Mouse (Mus musculus) embryonic facial prominence, embryonic 15.5 days (tissue): ENCODE measurements around the gene Fam129c. TPM values are rescaled to one million over a fixed set of nuclear protein-coding genes. Genes with fewer than 3 reads are reported as not detected.

ENCODE experiments used
- ATAC-seq: fragments of 200-750 bp; cut with Nextera tagmentation; 2 replicates; pipeline ENCODE4 v1.8.0; 2017; ENCODE audit warnings: low read depth, moderate TSS enrichment; ENCODE audit not compliant: insufficient number of reproducible peaks, low FRiP score, low TSS enrichment
- H3K27ac ChIP-seq: fragments of 300-500 bp; sonication (generic); replicated peaks from 2 replicates; pipeline ENCODE4 v1.5.1; 2015; ENCODE audit warnings: mild to moderate bottlenecking, inconsistent platforms
- H3K27me3 ChIP-seq: fragments of 300-500 bp; sonication (generic); 2 replicates; pipeline ENCODE4 v1.6.1; 2015; ENCODE audit warnings: inconsistent platforms
- H3K36me3 ChIP-seq: fragments of 300-500 bp; sonication (generic); 2 replicates; pipeline ENCODE4 v1.6.1; 2015; ENCODE audit warnings: mild to moderate bottlenecking, inconsistent platforms
- H3K4me1 ChIP-seq: fragments of 300-500 bp; sonication (generic); 2 replicates; pipeline ENCODE4 v1.6.1; 2015; ENCODE audit warnings: inconsistent platforms
- H3K4me2 ChIP-seq: fragments of 300-500 bp; sonication (generic); replicated peaks from 2 replicates; pipeline ENCODE4 v1.6.1; 2015; ENCODE audit warnings: mild to moderate bottlenecking, inconsistent platforms
- H3K4me3 ChIP-seq: fragments of 300-500 bp; sonication (generic); replicated peaks from 2 replicates; pipeline ENCODE4 v1.5.1; 2015; ENCODE audit warnings: mild to moderate bottlenecking, inconsistent platforms
- H3K9ac ChIP-seq: fragments of 300-500 bp; sonication (generic); 2 replicates; pipeline ENCODE4 v1.6.1; 2015; ENCODE audit warnings: inconsistent platforms
- H3K9me3 ChIP-seq: fragments of 300-500 bp; sonication (generic); replicated peaks from 2 replicates; pipeline ENCODE4 v1.6.1; 2016; ENCODE audit warnings: inconsistent platforms
- WGBS: fragments of 180-500 bp; shearing (Covaris S2); methylation state at CpG from one replicate; pipeline ENCODE4 v1.1.7; 2015; 5-methylcytosine and 5-hydroxymethylcytosine counted together
- polyA plus RNA-seq: library from polyadenylated mRNA; unstranded; fragments of >200 nt; fragmentation: Nextera tagmentation; extraction: Ambion mirVana; gene quantifications from 2 replicates; pipeline ENCODE4 v1.2.1, GENCODE M21; 2015

The Fam129c gene
- polyA plus RNA-seq, 1 experiment from 2014 or later = 4.7 TPM

DNA sequence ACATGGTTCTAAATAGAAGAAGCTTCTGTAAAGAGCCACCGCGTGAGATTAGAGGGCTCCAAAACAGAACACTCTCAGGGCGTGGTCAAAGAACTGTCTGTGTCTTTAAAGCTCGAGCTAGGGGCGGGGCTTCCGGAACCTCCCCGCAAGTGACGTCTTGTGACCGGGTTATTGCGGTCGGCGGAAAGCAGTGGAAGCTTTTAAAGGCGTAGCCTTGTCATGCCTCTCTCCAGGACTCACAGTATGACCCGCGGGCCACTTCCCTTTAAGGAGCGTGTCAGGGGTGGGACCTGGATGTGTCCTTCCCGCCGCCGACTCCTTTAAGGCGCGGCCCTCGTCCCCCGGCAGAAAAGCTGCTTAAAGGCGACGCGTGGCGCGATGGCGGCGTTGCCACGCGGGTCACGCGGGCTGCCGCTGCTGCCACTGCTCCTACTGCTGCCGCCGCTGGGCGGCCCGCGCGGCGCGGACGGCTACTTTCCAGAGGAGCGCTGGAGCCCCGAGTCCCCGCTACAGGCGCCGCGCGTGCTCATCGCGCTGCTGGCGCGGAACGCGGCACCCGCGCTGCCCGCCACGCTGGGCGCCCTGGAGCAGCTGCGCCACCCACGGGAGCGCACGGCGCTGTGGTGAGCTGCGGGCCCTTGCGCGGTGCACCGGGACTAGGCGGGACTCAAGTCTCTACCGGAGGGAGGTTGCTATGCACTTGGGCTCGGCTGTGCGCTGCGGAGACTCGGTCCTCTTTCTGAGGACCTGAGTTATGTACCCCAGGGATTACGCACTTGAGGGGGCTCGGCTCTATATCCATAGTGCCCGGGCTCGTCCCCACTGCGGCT lies 13.6 kb downstream of the Fam129c start, which contains the start of gene Colgalt1:
Colgalt1 (plus strand) TSS at position 177 of the 830 bp plus-strand sequence.
- peak within 1 kb of the TSS; percentile 88 for H3K4me3 ChIP-seq
- peak within 1 kb of the TSS; percentile 94 for H3K27ac ChIP-seq
- no peaks in the 10 kb centered on the region for H3K27me3 ChIP-seq
- WGBS = under 1% methylated on average over 82 of the region's 82 CpGs
- peaks cover 28% of the 10 kb centered on the region for H3K36me3 ChIP-seq
- H3K9ac ChIP-seq = peak within 1 kb of the TSS; percentile 83
- H3K9me3 ChIP-seq = no peaks in the 10 kb centered on the region
- peak within 1 kb of the TSS; percentile 71 for H3K4me2 ChIP-seq
- ATAC-seq = peak; percentile 100
- H3K4me1 ChIP-seq = peaks cover 13% of the 10 kb centered on the region

DNA sequence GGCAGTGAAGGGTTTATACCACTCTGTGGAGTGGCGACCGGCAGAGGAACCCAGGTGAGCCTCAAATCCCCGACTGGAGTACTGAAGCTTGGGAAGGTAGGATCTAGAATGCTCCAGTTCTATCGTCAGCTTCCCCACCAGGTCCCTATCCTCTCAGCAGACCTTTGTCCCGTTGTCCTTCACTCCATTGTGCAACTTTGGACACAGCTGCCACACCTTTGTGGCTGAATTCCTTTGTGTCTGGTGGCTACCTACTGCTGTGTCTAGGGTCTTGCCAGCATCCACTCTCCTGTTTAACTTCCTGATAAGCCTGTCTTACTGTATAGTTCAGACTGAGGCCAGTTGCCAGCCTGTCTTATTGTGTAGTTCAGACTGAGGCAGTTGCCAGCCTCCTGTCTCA lies 14.7 kb downstream of the Fam129c start:
- Histone ChIP-seq H3K27me3 (no peaks in the 10 kb centered on the region), H3K4me1 (peaks cover 13% of the 10 kb centered on the region), H3K4me3 (peak overlapping the region; percentile 88), H3K36me3 (peaks cover 39% of the 10 kb centered on the region), H3K9ac (peak overlapping the region; percentile 83; the same call in 1 of the 2 replicates), H3K4me2 (peak overlapping the region; percentile 71), H3K27ac (no peak overlapping the region), H3K9me3 (no peaks in the 10 kb centered on the region)
- WGBS = 47% methylated on average over 5 of the region's 5 CpGs
- ATAC-seq = no peak

DNA sequence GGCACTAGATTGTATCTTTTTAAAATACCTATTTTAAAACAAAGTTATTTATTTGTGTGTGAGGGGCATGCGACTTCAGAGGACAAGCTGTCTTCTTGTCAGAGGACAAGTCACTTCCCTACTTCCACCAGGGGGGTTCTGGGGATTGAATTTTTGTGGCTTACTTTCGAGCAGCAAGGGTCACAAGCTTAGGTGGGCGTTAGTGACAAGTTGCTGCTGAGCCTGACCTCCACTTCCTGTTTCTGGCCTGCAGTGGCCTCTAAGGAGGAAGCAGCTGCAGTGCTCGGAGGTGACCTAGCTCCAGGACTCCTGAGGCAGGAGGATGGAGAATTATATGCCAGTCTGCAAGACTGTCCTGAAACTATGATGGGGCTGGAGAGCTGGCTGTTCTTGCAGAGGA lies 16.0 kb downstream of the Fam129c start:
- no peaks in the 10 kb centered on the region for H3K9me3 ChIP-seq
- H3K4me3 ChIP-seq = no peak overlapping the region
- 40% methylated on average over 4 of the region's 4 CpGs for WGBS
- no peak for ATAC-seq
- H3K9ac ChIP-seq = no peak overlapping the region
- 0 out of 2 replicates have a peak overlapping the region, but pooled peaks have one; percentile 2 for H3K27ac ChIP-seq
- H3K27me3 ChIP-seq = no peaks in the 10 kb centered on the region
- peaks cover 51% of the 10 kb centered on the region for H3K36me3 ChIP-seq
- peaks cover 13% of the 10 kb centered on the region for H3K4me1 ChIP-seq
- no peak overlapping the region for H3K4me2 ChIP-seq

DNA sequence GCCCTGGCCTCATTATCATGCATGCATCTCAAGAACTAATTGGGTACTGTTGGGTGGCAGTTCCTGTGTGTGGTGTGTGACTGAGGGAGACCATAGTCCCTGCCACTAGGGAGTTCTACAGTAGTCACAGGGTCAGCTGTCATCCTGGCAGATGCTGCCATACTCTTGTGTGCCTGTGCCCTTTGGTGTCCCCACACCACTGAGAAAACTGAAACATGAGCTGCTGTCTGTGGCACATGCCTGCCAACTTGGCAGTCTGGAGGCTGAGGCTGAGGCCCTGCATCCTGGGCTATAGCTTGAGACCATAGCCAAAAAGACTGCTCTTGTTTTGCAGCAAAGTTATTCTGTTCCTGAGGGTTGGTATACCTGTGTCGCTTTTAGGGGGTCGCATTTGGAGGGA lies 22.3 kb downstream of the Fam129c start:
- Histone ChIP-seq H3K4me3 (no peak overlapping the region), H3K9ac (no peak overlapping the region), H3K9me3 (peaks cover 11% of the 10 kb centered on the region), H3K4me2 (no peak overlapping the region), H3K27me3 (no peaks in the 10 kb centered on the region), H3K36me3 (peaks cover 97% of the 10 kb centered on the region), H3K27ac (no peak overlapping the region), H3K4me1 (no peaks in the 10 kb centered on the region)
- no peak for ATAC-seq
- 100% methylated on average over 2 of the region's 2 CpGs for WGBS

DNA sequence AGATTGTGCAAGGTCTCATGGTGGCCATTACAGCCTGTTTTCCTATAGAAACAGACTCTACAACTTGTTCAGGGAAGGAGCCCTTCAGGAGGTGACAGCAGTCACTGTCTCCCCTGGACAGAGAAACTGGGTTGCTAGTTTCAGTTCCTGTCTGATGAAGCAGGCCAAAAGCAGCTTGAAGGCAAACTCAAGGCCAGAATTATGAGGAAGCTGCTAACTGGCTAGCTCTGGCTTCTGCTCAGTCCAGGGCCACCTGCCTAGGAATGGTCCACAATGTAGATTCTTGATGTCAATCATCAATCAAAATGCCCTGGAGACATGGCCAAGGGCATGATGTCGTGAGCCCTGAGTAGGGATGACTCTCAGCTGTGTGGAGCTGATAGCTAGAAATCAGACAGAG lies 27.6 kb downstream of the Fam129c start:
- Histone ChIP-seq H3K36me3 (peaks cover 64% of the 10 kb centered on the region), H3K4me1 (peaks cover 33% of the 10 kb centered on the region), H3K4me3 (no peak overlapping the region), H3K9me3 (peaks cover 11% of the 10 kb centered on the region), H3K4me2 (no peak overlapping the region), H3K27me3 (peaks cover 3% of the 10 kb centered on the region; the same call in 1 of the 2 replicates), H3K27ac (no peak overlapping the region), H3K9ac (no peak overlapping the region)
- no peak for ATAC-seq
- 68% methylated on average over 1 of the region's 1 CpGs for WGBS

DNA sequence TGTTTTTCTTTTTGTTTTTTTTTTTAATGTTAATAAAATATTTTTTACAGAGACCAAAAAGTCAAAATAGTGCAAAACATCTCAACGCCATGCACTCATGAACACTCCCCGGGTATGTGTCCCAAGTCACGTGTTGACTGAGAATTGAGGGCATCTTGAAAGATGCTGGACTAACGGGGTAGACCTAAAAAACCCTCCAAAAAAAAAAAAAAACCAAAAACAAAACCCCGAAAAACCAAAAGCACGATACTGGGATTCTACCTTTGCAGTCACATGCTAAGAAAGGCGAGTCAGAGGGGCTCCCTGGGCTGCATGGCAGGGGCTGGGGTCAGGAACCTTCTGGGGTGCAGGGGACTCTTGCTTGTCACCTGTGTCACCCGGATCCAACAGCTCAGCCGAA lies 29.3 kb downstream of the Fam129c start:
- no peak overlapping the region for H3K4me3 ChIP-seq
- WGBS = 73% methylated on average over 9 of the region's 9 CpGs
- no peak for ATAC-seq
- H3K27ac ChIP-seq = peak overlapping the region; percentile 68
- H3K4me1 ChIP-seq = peaks cover 34% of the 10 kb centered on the region
- no peak overlapping the region for H3K4me2 ChIP-seq
- peaks cover 7% of the 10 kb centered on the region for H3K27me3 ChIP-seq
- no peak overlapping the region for H3K9ac ChIP-seq
- H3K9me3 ChIP-seq = peaks cover 11% of the 10 kb centered on the region
- H3K36me3 ChIP-seq = peaks cover 47% of the 10 kb centered on the region

DNA sequence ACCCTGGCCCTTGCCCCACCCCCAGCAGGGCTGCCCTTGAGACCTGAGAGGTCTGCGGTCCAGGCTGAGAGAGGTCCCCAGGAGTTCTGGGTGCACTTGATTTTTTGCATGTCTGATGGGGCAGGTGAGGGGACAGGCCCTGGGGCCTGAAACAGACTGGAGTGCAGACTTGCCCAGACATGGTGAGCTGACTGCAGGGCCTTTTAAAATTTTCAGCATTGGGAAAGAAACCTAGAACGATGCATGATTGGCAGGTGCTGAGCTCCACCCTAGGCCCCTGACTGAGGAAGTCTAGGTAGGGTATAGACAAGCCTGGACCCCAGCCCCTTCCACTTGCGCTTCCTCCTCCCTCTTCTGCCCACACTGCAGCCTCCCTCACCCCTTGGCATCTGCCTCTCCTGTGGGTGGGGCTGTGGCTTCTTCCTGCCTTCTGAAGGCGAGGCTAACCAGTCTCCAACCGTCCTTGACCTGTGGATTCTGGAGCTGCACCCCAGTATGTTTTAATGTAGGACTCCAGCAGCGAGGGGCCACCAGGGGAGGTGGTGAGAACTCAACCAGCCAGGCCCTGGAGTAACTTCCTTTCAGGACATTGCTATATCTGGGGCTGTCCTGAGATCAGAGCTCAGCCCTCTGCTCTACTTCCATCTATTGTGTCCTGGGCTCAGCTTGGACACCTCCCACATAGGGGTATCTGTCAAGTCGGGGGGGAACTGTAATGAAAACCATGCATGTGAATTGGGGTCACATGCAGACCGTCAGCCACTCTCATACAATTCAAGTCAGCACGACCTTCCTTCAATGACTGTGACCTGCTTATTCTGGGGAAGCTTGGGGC lies 30.0 kb downstream of the Fam129c start:
- Histone ChIP-seq H3K4me3 (no peak overlapping the region), H3K36me3 (peaks cover 40% of the 10 kb centered on the region), H3K27ac (peak overlapping the region; percentile 86), H3K9me3 (peaks cover 7% of the 10 kb centered on the region), H3K27me3 (peaks cover 7% of the 10 kb centered on the region), H3K4me1 (peaks cover 34% of the 10 kb centered on the region), H3K9ac (no peak overlapping the region), H3K4me2 (no peak overlapping the region)
- no peak for ATAC-seq
- 37% methylated on average over 9 of the region's 9 CpGs for WGBS

DNA sequence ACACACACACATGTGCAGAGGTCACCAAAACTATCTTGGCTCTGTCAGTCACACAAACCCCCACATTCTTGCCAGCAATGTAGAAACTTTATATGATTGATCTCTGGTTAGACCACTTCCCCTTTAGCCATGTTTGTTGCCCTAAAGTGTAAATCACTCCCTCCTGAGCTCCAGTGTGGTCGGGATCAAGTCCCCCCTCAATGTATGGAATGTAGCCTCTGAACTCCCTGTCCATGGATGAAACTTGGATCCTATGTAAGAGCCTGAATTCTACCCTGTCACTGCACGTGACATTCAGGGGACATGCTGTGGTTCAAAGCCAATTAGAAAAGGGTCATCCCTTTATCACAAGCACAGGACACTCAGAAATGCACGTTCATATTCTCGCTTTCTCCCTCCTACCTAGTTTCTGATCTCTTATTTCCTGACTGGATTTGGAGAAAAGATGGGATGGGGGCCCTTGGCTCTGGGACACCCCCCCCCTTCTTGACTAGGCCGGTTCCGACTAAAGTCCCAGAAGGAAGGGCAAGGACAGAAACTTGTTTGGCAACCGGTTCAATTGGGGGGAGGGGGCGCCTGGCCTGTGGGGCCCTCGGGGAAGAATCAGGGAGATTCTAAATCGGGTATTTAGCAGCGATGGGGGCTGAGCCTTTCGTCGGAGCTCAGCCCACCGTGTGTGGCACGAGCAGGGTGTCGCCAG lies 31.1 kb downstream of the Fam129c start:
- Histone ChIP-seq H3K4me3 (peak overlapping the region; percentile 58), H3K27ac (peak overlapping the region; percentile 86), H3K9ac (peak overlapping the region; percentile 54), H3K9me3 (no peaks in the 10 kb centered on the region), H3K27me3 (peaks cover 7% of the 10 kb centered on the region), H3K4me1 (peaks cover 34% of the 10 kb centered on the region), H3K4me2 (peak overlapping the region; percentile 99), H3K36me3 (peaks cover 29% of the 10 kb centered on the region)
- ATAC-seq = no peak
- WGBS = 4% methylated on average over 16 of the region's 16 CpGs

DNA sequence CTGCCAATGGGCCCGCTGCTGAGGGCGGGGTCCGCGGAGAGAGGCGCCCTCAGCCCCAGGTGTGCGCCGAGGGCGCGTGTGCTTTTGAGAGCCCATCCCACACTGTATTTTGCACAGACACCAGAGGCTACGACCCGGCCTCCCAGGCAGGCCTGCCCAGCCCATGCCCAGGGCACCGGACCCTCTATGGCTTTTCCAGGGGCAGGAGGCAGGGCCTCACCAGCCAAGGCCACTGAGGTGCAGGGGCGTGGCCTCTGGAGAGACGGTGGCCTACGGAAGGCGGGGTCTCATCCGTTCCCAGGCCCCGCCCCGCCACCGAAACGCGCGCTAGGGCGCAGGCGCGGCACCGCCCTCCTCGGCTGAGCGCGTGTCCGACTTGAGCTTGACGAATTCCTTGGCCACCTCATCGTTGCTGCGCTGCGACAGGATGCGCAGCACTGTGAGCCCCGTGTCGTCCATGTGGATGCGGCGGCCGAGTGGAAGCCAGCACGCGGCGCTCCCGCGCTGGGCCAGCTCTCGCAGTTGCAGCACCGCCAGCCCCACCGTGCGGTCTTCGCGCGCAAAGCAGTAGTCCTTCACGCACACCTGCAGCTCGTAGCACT lies 31.7 kb downstream of the Fam129c start:
- Histone ChIP-seq H3K4me2 (peak overlapping the region; percentile 99), H3K9me3 (no peaks in the 10 kb centered on the region), H3K4me1 (peaks cover 39% of the 10 kb centered on the region), H3K36me3 (peaks cover 22% of the 10 kb centered on the region), H3K27ac (peak overlapping the region; percentile 86), H3K9ac (peak overlapping the region; percentile 54), H3K4me3 (peak overlapping the region; percentile 58), H3K27me3 (peaks cover 14% of the 10 kb centered on the region)
- WGBS = under 1% methylated on average over 55 of the region's 55 CpGs
- ATAC-seq = peak; percentile 90

DNA sequence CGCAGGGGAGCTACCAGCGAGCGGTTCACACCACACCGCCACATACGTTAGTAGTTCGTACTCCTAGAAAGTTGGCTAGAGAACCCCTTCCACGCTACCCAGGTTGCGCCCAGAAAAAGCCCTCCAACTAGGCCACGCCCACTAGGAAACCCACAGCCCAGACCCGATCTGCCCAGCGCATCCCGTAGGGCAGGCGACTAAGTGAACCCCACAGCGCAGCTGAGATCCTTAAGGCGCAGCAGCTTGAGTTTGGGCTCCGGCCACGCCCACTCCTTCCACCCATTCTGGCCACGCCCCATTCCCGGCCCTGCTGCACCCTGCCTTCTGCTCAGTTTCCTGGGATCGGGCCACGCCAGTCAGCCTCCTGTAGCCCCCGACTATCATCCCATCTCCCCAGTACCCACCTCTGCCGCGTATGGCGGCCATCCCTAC lies 32.3 kb downstream of the Fam129c start:
- peak overlapping the region; percentile 58 for H3K4me3 ChIP-seq

More for the DNA sequence above, 32.3 kb downstream of the Fam129c start:
- no peaks in the 10 kb centered on the region for H3K9me3 ChIP-seq
- H3K4me2 ChIP-seq = peak overlapping the region; percentile 99
- WGBS = 4% methylated on average over 25 of the region's 25 CpGs
- peaks cover 14% of the 10 kb centered on the region for H3K27me3 ChIP-seq
- peak overlapping the region; percentile 35; the same call in 1 of the 2 replicates for H3K9ac ChIP-seq
- H3K36me3 ChIP-seq = peaks cover 16% of the 10 kb centered on the region; the same call in 1 of the 2 replicates
- H3K27ac ChIP-seq = peak overlapping the region; percentile 86
- ATAC-seq = peak; percentile 5
- H3K4me1 ChIP-seq = peaks cover 45% of the 10 kb centered on the region
